Mouse (Mus musculus) T-helper 1 cell (primary cell): ENCODE data around the gene Pear1.

ENCODE experiments used
- in situ Hi-C: fragments of 300-600 bp; cut with MboI, MseI; formaldehyde crosslinking; loops from one replicate; pipeline ENCODE4 v1.15.1; 2025; ENCODE audit warnings: high pct_unique_total_duplicates

Pear1 gene

DNA sequence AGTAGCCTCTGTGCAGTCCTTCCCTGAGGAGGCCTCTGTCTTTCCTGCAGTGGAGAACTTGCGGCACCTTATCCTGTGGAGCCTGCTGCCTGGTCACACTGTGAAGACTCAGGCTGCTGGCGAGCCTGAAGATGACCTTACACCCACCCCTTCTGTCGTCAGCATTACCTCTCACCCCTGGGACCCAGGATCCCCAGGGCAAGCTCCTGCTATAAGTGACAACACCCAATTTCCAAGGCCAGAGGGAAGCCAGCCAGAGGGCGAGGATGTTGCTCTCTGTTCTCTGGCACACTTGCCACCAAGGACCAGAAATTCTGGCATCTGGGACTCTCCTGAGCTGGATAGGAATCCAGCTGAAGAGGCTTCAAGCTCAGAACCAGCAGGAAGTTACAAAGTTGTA, 91.0 kb downstream of the Pear1 start:
- in situ Hi-C loops: no loop called here

DNA sequence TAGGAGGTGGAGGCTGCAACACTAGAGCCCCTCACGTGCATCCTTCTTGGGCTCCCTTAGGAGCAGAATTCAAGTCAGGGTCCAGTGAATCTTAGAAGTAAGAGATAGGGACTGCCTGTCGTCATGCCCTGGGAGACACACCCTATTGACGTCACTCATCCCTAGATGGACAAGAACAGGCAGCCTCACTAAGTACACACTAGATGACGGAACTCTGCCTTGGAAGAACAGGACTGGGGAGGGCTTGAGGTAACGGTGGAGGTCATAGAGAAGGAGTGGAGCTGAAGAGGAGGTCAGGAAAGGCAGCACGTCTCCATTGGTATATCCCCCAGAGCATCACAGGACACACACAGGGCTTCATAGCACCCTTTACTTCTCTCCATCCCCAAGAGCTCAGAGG, 95.4 kb downstream of the Pear1 start:
- in situ Hi-C loops: no loop called here

DNA sequence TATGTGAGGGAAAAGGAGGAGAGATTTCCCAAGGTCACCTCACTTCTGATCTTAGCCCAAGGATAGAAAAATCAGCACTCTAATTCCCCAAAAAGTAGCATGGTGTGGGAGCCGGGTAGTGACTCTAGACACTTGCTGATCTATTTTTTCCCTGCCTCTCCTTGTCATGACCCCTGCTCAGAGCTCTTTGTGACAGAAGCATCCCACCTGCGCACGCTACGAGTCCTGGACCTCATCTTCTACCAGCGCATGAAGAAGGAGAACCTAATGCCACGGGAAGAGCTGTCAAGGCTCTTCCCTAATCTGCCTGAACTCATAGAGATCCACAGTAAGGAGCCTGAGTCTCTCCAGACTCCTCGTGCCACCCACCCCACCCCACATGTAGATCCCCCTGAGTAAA, 97.9 kb downstream of the Pear1 start:
- in situ Hi-C loops: no loop called here

DNA sequence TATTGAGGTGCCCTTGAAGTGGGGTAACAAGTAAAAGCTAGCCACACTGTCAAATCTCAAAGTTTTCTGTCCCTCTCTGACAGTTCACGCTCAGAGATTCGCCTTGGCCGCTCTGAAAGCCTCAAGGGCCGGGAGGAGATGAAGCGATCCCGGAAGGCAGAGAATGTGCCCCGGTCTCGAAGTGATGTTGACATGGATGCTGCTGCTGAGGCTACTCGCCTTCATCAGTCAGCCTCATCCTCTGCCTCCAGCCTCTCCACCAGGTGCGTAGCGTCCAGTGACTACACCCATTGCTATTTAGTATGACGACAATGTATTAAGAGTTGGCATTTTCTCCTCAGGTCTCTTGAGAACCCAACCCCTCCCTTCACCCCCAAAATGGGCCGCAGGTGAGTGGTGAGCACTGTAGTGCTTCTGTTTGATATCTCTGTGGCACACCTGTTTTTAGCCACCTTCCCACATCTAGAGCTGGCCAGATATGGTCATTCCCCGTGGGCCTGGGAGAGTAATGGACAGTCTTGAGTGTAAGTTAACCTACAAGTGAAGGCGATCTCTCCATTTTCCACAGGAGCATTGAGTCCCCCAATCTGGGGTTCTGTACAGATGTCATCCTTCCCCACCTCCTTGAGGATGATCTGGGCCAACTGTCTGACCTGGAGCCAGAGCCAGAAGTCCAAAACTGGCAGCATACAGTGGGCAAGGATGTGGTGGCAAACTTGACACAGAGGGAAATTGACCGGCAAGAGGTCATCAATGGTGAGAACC, 98.5 kb downstream of the Pear1 start:
- in situ Hi-C loops: no loop called here

DNA sequence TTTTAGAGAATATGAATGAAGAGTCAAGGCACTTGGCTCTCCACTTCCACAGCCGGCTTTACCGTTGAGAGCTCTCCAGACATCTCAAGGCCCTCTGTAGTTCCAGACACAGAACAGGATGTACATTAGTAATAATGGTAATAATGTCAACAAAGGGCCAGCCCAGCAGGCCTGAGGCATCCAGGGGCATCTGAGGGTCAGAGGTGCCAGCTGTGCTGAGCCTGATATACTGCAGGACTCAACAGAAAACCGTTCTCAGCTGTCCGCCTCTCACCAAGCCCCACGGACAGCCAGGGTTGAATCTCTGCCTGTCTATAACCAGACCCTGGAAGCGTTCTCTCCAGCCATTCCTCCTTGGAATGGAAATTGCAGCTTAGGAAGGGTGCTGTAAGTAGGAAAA, 99.5 kb downstream of the Pear1 start:
- in situ Hi-C loops: no loop called here

DNA sequence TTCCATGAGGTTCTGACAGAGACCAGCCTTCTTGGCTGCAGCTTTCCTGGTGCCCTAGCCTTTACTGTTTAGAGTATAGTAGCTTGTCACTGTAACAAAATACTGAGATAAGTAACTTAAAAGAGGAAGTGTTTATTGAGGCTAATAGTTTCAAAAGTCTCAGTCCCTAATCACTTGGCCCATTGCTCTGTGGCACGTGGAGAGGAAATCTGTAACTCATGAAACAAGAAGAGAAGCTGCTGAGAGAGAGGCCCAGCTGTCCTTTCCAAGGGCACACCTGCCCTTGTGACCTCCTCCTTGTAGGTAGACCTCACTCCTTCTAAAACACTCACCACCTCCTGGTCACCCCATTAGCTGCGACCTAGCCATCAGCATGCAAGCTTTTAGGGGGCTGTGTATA, 105.6 kb downstream of the Pear1 start:
- in situ Hi-C loops: no loop called here
